Mouse (Mus musculus): ENCODE data around the gene Tex2.
A peak's percentile ranks its signal among the peaks of the same experiment; 100 is the strongest.
"Not testable (repeated sequence)": the region's sequence is repeated elsewhere in the genome, so short reads cannot be mapped to it uniquely, and the experiment has no call there.

The Tex2 gene

GRCm38 (mm10) chr11:106622056-106622455 is 8.8 kb upstream of the Tex2 start:
- DNase-seq (ENCODE audit: low spot score in 2 of 2): no peak

- not testable (repeated sequence) for DNase-seq (ENCODE audit: low spot score in 2 of 2)
These were observed 5.5 kb upstream of the Tex2 start for GRCm38 (mm10) chr11:106618768-106619167.

GRCm38 (mm10) chr11:106617821-106618580 is 4.8 kb upstream of the Tex2 start:
- no peak for DNase-seq (ENCODE audit: low spot score in 2 of 2)

- DNase-seq (ENCODE audit: low spot score in 2 of 2): no peak
These were observed 2.3 kb upstream of the Tex2 start for GRCm38 (mm10) chr11:106615561-106615960.

- DNase-seq (ENCODE audit: low spot score in 2 of 2): no peak
These were observed 1.1 kb upstream of the Tex2 start for GRCm38 (mm10) chr11:106614339-106614645.

- DNase-seq (ENCODE audit: low spot score in 2 of 2): no peak
These were observed 565 bp upstream of the Tex2 start for GRCm38 (mm10) chr11:106613638-106614338.

GRCm38 (mm10) chr11:106612209-106612960 is 838 bp downstream of the Tex2 start:
- peak; percentile 11 to 15 for DNase-seq (ENCODE audit: low spot score in 2 of 2)

GRCm38 (mm10) chr11:106609731-106610130 is 3.5 kb downstream of the Tex2 start:
- no peak for DNase-seq (ENCODE audit: low spot score in 2 of 2)

GRCm38 (mm10) chr11:106607316-106607715 is 5.9 kb downstream of the Tex2 start:
- no peak for DNase-seq (ENCODE audit: low spot score in 2 of 2)

- DNase-seq (ENCODE audit: low spot score in 2 of 2): no peak
These were observed 7.2 kb downstream of the Tex2 start for GRCm38 (mm10) chr11:106606042-106606441.

GRCm38 (mm10) chr11:106603230-106603629 is 10.0 kb downstream of the Tex2 start:
- no peak for DNase-seq (ENCODE audit: low spot score in 2 of 2)

GRCm38 (mm10) chr11:106600124-106600523 is 13.1 kb downstream of the Tex2 start:
- no peak for DNase-seq (ENCODE audit: low spot score in 2 of 2)

- no peak for DNase-seq (ENCODE audit: low spot score in 2 of 2)
These were observed 13.9 kb downstream of the Tex2 start for GRCm38 (mm10) chr11:106599345-106599744.

- DNase-seq (ENCODE audit: low spot score in 2 of 2): no peak
These were observed 14.9 kb downstream of the Tex2 start for GRCm38 (mm10) chr11:106598339-106598738.

- DNase-seq (ENCODE audit: low spot score in 2 of 2): no peak
These were observed 15.4 kb downstream of the Tex2 start for GRCm38 (mm10) chr11:106597737-106598330.

- no peak for DNase-seq (ENCODE audit: low spot score in 2 of 2)
These were observed 22.0 kb downstream of the Tex2 start for GRCm38 (mm10) chr11:106591183-106591582.

GRCm38 (mm10) chr11:106590143-106590542 is 23.1 kb downstream of the Tex2 start:
- no peak for DNase-seq (ENCODE audit: low spot score in 2 of 2)

- no peak for DNase-seq (ENCODE audit: low spot score in 2 of 2)
These were observed 24.4 kb downstream of the Tex2 start for GRCm38 (mm10) chr11:106588781-106589180.

GRCm38 (mm10) chr11:106587786-106588519 is 25.3 kb downstream of the Tex2 start:
- no peak for DNase-seq (ENCODE audit: low spot score in 2 of 2)

GRCm38 (mm10) chr11:106583801-106584200 is 29.4 kb downstream of the Tex2 start:
- DNase-seq (ENCODE audit: low spot score in 2 of 2): no peak

GRCm38 (mm10) chr11:106581357-106581756 is 31.9 kb downstream of the Tex2 start:
- no peak for DNase-seq (ENCODE audit: low spot score in 2 of 2)

GRCm38 (mm10) chr11:106580468-106580867 is 32.8 kb downstream of the Tex2 start:
- no peak for DNase-seq (ENCODE audit: low spot score in 2 of 2)

Data from right cerebral cortex, postnatal 36 days (tissue).